Mouse (Mus musculus) layer of hippocampus, adult 9-10 months (tissue): ENCODE measurements around the gene Nckap1l.

Experiments used
- DNase-seq: peaks from one replicate; pipeline ENCODE4 v3.0.0; 2022; ENCODE audit warnings: low spot score

The Nckap1l gene

DNA sequence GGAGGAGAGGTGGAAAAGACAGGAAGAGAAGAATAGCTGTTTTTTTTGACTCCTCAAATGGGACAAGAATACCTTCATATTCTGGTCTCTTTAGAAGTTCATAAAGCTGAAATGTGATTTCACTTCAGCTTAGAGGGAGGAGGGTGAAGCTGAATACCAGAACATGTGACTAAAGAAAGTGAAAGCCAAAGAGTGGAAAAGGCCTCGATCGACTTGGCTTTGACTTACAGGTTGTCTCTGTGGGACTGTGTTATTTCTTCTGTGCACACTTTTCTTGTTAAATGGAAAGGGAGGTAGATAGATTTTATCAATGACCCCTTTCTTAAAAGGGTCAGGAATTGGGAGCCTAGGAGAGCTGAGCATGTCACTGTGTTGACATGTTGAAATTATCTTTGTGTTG lies 47.6 kb downstream of the Nckap1l start:
- DNase-seq, result no peak

DNA sequence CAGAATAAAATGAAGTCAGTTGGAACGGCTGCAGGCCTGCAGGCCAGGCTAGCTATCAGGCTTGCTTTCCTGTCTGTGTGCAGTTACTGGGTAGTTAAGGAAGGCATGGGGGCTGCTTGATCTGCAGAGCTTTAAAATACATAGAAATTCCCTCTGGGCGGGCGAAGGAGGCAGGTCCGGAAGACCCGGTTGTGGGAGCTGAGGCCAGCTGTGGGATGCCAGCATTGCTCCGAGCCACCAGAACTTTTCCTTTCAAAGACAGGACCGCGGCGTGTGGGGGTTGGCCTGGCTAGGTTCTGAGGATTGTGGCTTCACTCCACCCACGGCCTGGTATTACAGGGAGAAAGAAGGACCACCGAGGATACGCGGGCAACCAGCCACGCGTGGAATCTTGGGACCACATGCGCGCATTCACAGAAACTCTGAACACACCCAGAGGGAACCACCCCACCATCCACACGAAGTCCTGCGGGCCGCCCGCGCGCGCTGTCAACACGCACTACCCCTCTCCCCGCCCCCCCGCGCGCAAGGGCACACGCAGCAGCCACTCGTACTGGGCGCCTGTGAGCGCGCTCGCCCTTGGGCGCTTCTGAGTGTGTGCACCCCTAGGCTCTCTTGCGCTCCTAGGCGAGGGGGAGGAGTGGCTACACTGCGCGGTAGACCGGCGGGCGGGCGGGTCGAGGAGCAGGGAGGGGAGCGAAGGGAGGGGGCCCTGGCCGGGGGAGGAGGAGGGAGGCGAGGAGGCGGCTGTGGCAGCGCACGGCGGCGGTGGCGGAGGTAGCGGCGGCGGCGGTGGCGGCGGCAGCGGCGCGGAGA lies 49.0 kb downstream of the Nckap1l start, which contains the start of gene Pde1b:
TSS of gene Pde1b (plus strand) at position 600 of the 816 bp plus-strand sequence.
- DNase-seq, result no peak

GRCm38 (mm10) chr15:103503251-103503600 lies 49.6 kb downstream of the Nckap1l start:
- no peak for DNase-seq

- DNase-seq, result no peak
Observed at GRCm38 (mm10) chr15:103503660-103504059, 50.1 kb downstream of the Nckap1l start.

- no peak for DNase-seq
Observed at GRCm38 (mm10) chr15:103509317-103509716, 55.7 kb downstream of the Nckap1l start.

GRCm38 (mm10) chr15:103511652-103512051 lies 58.1 kb downstream of the Nckap1l start:
- DNase-seq, result no peak

DNA sequence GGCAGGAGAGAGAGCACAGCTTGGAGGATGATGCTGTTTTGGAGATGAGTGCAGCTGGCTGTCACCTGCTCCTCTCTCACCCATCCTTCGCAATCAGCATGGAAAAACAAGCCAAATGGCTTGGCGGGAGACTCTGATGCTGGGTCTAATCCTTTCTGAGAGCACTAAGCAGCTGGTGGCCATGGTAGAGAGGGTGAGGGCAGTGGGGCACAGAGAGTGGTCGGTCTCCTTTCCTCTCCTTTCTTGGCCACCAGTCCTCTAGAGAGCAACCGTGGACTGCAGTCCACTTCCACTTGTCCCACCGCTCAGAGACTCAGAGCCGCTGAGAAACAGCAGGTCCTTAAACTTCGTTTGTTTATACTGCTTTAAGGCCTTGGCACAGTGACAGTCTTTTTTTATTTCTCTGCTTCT lies 60.0 kb downstream of the Nckap1l start:
- DNase-seq, result no peak

DNA sequence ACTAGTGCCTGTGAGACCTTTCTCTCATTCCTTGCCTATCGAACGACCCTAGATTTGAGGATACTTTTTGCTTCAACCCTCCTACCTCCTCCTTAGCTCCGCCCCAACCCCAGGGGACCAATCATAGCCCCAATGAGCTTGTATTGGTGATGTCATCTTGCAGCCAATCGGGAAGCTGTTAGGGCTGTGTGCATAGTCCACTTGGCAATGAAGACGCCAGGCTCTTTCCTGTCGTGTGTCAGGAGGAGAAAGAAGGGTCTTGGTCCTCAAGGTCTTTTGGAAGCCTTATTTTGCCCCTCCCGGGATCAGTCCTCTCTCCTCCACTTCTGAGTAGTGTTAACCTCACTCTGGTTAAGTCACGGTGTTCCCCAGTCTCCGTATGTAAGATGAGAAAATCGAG lies 60.5 kb downstream of the Nckap1l start:
- no peak for DNase-seq

DNA sequence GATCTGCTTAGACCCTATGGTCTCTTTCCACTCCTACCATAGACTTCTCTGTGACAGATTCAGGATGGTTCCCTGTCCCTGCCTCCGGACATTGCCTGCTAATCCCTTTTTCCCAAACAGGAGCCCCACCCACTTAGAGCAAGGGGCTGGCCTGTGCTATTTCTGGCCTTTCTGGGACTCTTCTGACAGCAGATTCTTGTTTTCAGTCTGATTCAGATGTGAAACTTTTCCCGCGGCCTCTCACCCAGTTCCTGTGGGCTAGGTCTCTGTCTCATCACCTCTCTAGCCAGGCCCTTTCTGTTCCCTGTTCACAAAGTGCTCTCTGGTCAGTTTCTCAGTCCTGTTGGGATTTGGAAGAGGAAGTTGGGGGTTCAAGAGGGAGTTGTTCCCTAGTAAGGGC lies 61.3 kb downstream of the Nckap1l start:
- no peak for DNase-seq

- no peak for DNase-seq
Observed at GRCm38 (mm10) chr15:103518600-103519385, 65.2 kb downstream of the Nckap1l start.

DNA sequence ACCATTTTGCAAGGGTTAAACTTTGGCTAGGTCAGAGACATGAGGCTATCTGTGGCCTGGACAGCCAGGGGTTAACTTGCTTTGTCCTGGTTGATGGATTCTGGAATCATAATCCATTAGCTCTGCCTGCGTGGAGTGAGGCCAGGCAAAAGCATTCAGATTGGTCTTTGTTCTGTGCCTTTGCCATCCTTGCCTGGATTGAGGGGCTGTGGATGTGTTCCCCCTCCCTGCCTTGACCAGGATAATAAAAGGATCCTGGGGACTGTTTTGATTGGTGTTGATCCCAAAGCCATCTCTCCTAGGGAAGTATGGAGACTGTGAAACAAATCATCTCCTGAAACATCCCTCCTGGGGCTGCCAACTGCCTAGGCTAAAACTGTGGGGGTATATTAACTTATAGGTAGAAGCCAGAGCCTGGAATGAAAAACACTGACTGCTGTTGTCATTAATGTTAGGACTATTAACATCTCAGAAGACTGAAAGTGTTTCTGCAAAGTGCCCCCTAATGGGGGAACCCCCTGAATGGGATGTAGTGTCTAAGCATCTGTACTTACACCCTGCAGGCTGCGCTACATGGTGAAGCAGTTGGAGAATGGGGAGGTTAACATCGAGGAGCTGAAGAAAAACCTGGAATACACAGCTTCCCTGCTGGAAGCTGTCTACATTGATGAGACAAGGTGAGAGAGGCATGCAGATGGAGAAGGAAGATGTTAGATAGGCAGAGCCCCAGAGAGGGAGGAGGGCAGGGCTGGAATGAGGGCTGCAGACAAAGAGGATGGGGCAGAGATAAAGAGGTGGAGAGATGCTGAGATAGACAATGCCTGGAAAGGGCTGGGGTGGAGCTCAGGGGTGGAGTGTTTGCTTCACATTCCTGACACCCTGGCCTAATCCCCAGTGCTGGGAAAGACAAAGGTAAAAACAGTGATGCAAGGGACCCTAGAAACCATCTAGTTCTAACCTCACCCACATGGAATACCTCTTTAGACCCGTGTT lies 66.1 kb downstream of the Nckap1l start:
- no peak for DNase-seq

DNA sequence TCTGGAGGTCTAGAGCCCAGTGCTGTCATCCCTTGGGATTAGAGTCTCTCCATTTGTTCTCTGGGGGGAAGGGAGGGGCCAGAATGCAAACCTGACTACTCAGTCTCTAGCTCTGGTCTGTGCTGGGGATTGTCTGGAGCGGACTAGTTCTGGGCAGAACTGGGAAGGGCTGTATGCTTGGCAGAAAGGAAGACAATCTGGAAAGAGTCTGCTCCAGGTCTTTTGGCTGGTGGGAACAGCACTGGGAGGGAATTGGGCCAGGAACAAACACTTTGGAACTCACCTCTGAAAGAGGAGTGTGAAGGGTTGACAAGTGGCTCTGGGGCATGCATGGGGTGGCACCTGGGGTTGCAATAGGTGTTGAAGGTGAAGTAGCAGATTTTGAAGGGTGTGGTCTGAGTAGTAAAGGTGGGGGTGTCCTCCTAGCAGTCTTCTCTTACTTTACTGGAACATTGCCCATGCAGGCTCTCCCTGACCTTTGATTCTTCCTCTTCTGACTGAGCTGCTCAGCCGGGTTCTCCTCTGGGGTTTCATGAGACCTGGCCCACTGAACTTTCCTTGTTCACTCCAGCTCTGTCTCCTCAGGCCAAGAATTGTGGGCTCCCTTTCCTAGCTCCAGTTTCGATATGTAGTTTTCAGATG lies 69.0 kb downstream of the Nckap1l start:
- DNase-seq, result no peak

DNA sequence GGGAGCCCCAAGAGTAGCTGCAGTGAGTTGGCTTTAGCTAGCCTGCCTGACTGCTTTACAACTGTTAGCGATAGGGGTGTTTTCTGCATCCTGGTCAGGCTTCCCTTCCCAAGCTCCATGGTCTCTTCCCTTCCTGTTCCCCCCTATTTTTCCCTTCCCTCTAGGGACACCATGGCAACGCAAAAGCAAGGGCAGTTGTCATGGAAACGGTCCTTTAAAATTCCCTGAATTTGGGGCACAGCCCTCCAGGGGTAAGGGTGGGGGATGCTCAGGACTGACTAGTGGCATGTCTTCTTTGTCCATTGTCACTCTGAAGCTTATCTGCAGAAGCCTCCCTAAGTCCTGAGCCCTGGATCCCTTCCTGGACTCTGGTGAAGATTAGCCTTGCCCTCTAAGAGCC lies 69.6 kb downstream of the Nckap1l start:
- DNase-seq, result no peak

DNA sequence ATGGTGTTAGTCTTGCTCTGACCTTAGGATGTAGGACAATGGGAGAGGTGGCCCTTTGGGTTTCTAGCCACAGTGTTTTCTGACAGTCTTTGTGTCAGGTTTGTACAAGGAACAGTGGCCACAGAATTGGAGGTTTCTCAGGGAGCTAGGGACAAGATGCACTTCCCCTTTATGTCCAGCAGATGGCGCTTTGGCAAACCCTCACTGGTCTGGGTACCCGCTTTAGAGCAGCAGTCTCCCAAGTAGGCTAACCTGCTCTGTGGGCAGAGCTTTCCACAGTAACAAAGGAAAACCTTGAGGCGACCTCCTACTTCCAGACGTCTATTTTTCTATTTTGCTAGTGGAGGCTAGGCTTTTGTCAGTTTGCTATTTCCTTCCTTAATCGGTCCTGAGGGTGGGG lies 76.8 kb downstream of the Nckap1l start:
- DNase-seq, result no peak

DNA sequence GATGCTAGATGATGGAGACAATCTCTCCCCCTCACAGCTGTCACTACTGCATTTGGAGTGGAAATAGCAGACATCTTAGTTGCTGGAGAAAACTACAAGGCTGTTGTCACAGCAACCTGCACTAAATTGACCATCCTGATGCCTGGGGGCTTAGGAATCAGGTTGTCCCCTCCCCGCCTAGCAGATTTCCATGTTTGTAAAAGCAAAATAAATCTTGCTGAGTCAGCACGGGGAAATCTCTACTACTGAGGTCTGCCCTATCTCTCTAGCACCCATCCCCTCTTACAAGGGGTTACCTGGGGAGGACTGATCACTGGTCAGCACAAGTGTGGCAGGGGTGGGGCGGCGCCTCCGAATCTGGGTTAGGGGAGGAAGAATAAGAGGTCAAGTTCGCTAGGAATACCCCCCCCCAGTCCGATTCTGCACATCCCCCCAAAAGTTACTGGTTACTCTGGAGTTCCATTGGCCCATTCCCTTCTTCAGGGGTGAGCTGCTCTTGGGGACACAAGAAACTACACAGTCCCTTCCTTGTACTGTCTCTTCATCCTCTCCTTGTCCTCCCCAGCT lies 80.5 kb downstream of the Nckap1l start:
- DNase-seq, result no peak

GRCm38 (mm10) chr15:103535030-103535429 lies 81.4 kb downstream of the Nckap1l start:
- DNase-seq, result no peak

DNA sequence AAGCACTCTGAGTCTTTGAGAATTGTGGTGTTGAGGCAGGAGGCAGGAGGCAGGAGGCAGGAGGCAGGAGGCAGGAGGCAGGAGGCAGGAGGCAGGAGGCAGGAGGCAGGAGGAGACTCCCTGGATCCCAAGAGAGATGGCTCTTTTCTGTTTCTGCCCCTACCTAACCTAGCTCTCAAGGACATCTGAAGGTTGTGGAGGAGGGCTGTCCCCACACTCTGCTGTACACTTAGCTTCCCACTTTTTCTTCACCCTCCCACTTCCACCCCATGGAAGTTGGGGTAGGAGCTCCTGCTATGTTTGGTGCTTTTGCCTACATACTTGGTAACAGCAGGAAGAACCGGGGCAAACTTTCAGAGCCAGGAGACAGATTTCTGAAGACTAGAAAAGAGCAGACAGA lies 82.2 kb downstream of the Nckap1l start:
- no peak for DNase-seq

- DNase-seq, result no peak
Observed at GRCm38 (mm10) chr15:103536456-103536855, 82.9 kb downstream of the Nckap1l start.

- DNase-seq, result no peak
Observed at GRCm38 (mm10) chr15:103537011-103537821, 83.6 kb downstream of the Nckap1l start.

- DNase-seq, result no peak
Observed at GRCm38 (mm10) chr15:103537822-103538213, 84.2 kb downstream of the Nckap1l start, which contains the start of gene Ppp1r1a. TSS of gene Ppp1r1a (minus strand) at chr15:103538003.
